Mouse (Mus musculus): ENCODE data around the gene Patj.

Patj gene

GRCm38 (mm10) chr4:98508471-98509271 is 113.1 kb downstream of the Patj start:
- 72% methylated on average over 11 of the region's 11 CpGs for WGBS

- WGBS = 93% methylated on average over 5 of the region's 5 CpGs
These were observed 114.4 kb downstream of the Patj start for GRCm38 (mm10) chr4:98509939-98510338.

GRCm38 (mm10) chr4:98511296-98511695 is 115.7 kb downstream of the Patj start:
- WGBS = 63% methylated on average over 2 of the region's 2 CpGs

- 62% methylated on average over 10 of the region's 10 CpGs for WGBS
These were observed 116.6 kb downstream of the Patj start for GRCm38 (mm10) chr4:98511964-98512743.

- WGBS = 74% methylated on average over 6 of the region's 6 CpGs
These were observed 124.9 kb downstream of the Patj start for GRCm38 (mm10) chr4:98520492-98520891.

GRCm38 (mm10) chr4:98524525-98524924 is 128.9 kb downstream of the Patj start:
- 96% methylated on average over 10 of the region's 10 CpGs for WGBS

GRCm38 (mm10) chr4:98535446-98535845 is 139.9 kb downstream of the Patj start:
- WGBS = 87% methylated on average over 3 of the region's 3 CpGs

- 67% methylated on average over 2 of the region's 2 CpGs for WGBS
These were observed 146.0 kb downstream of the Patj start for GRCm38 (mm10) chr4:98541591-98541990.

GRCm38 (mm10) chr4:98543001-98543400 is 147.4 kb downstream of the Patj start:
- 51% methylated on average over 3 of the region's 3 CpGs for WGBS

GRCm38 (mm10) chr4:98545376-98545775 is 149.8 kb downstream of the Patj start:
- 59% methylated on average over 1 of the region's 1 CpGs for WGBS

- 76% methylated on average over 12 of the region's 12 CpGs for WGBS
These were observed 151.0 kb downstream of the Patj start for GRCm38 (mm10) chr4:98546456-98547176.

GRCm38 (mm10) chr4:98549491-98549890 is 153.9 kb downstream of the Patj start:
- WGBS = 76% methylated on average over 7 of the region's 7 CpGs

- WGBS = 79% methylated on average over 5 of the region's 5 CpGs
These were observed 154.5 kb downstream of the Patj start for GRCm38 (mm10) chr4:98550116-98550515.

GRCm38 (mm10) chr4:98555666-98556065 is 160.1 kb downstream of the Patj start:
- 88% methylated on average over 2 of the region's 2 CpGs for WGBS

GRCm38 (mm10) chr4:98556449-98556848 is 160.9 kb downstream of the Patj start:
- WGBS = 96% methylated on average over 6 of the region's 6 CpGs

- WGBS = 82% methylated on average over 13 of the region's 13 CpGs
These were observed 161.6 kb downstream of the Patj start for GRCm38 (mm10) chr4:98557192-98557591.

- WGBS = 53% methylated on average over 9 of the region's 9 CpGs
These were observed 164.7 kb downstream of the Patj start for GRCm38 (mm10) chr4:98560196-98560830.

GRCm38 (mm10) chr4:98563082-98563481 is 167.5 kb downstream of the Patj start:
- 62% methylated on average over 5 of the region's 5 CpGs for WGBS

- 47% methylated on average over 10 of the region's 10 CpGs for WGBS
These were observed 168.1 kb downstream of the Patj start for GRCm38 (mm10) chr4:98563506-98564195.

- 82% methylated on average over 6 of the region's 6 CpGs for WGBS
These were observed 168.7 kb downstream of the Patj start for GRCm38 (mm10) chr4:98564196-98564865.

GRCm38 (mm10) chr4:98566741-98567140 is 171.2 kb downstream of the Patj start:
- 87% methylated on average over 6 of the region's 6 CpGs for WGBS
